Mouse (Mus musculus): ENCODE data around the gene Il2ra. TPM values are rescaled to one million over a fixed set of nuclear protein-coding genes. Genes with fewer than 3 reads are reported as not detected.

Gene Il2ra
- polyA plus RNA-seq, 1 experiment: 0.33 TPM

DNA sequence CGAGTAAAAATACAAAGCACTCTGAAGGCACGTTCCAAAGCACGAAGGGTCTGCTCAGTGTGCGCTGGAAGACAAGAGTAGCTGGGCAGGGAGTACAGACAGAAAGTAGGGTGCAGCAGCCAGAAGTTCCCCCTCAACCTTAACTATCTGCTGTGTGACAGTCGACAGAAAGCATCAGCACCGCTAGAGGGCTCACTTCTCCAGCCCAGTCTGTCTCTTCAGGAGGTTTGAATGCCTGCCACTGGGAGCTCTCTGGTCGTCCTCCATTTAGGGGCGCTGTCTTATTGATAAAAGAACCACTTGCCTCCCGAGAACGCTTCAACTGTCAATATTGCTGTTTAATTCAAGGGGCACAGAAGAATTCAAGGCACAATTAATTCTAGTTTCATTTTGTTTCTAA lies 21.4 kb downstream of the Il2ra start:
- 5% methylated on average over 10 of the region's 10 CpGs for WGBS
- H3K4me1 ChIP-seq (ENCODE audit: control insufficient read depth, insufficient read depth, insufficient read length, low read length): no peaks in the 10 kb centered on the region
- no peaks in the 10 kb centered on the region for H3K36me3 ChIP-seq (ENCODE audit: control insufficient read depth, insufficient read depth, low read length)
- TF ChIP-seq POLR2A (IDR thresholded peaks at IDR 0.05; ENCODE audit: low read depth, low read length): no peak
- peak; percentile 94 for TF ChIP-seq CTCF (IDR thresholded peaks at IDR 0.05; ENCODE audit: extremely low read depth, insufficient read length, insufficient replicate concordance, low read depth, low read length)
- H3K4me3 ChIP-seq (ENCODE audit: low read depth, low read length): no peak overlapping the region
- H3K27ac ChIP-seq (ENCODE audit: insufficient read depth, low read depth, low read length): no peak overlapping the region
- no peaks in the 10 kb centered on the region; the same call in 1 of the 2 replicates for H3K27me3 ChIP-seq (ENCODE audit: control insufficient read depth, insufficient read depth, low read length)

DNA sequence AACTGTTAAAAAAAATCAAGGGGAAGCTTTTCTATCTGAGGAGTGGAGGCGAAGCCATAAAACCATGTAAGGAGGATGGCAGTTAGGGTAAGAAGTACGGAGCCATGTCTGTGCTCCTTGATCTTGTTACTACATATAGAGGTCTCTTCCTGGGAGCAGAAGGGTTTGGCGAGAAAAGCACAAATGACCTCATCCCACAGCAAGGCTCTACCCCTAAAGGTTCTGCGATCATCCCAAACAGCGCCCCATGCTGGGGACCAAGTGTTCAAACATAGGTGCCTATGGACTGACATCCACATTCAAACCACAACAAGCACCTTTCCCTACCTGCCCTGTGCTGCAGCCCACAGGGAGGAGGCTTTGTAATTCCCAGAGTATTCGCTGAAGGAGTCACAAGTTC lies 21.8 kb downstream of the Il2ra start:
- no peaks in the 10 kb centered on the region for H3K36me3 ChIP-seq (ENCODE audit: control insufficient read depth, insufficient read depth, low read length)
- H3K27ac ChIP-seq (ENCODE audit: insufficient read depth, low read depth, low read length): no peak overlapping the region
- H3K27me3 ChIP-seq (ENCODE audit: control insufficient read depth, insufficient read depth, low read length): no peaks in the 10 kb centered on the region; the same call in 1 of the 2 replicates
- no peak overlapping the region for H3K4me3 ChIP-seq (ENCODE audit: low read depth, low read length)
- 0 out of 2 replicates have a peak, but pooled peaks have one; percentile 18 for TF ChIP-seq CTCF (IDR thresholded peaks at IDR 0.05; ENCODE audit: extremely low read depth, insufficient read length, insufficient replicate concordance, low read depth, low read length)
- TF ChIP-seq POLR2A (IDR thresholded peaks at IDR 0.05; ENCODE audit: low read depth, low read length): no peak
- 40% methylated on average over 6 of the region's 6 CpGs for WGBS
- H3K4me1 ChIP-seq (ENCODE audit: control insufficient read depth, insufficient read depth, insufficient read length, low read length): no peaks in the 10 kb centered on the region

DNA sequence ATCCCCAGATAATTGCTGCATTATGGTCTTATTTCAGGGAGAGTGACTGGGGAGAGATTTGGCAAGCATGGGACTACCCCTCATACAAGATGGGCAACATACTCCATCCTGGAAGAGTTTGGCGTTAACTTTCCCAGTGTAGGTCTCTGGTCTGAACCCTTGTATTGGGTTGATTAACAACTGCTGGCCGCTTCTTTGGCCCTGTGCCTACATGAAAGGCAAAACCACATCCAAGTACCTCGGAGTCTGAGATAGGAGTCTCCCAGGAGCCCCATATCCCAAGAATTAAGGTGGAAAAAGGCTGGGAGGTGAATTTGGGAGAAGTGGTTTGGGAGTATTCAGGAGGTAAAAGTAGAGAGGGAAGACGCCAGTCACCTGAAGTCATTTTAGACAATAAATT lies 22.2 kb downstream of the Il2ra start:
- H3K4me1 ChIP-seq (ENCODE audit: control insufficient read depth, insufficient read depth, insufficient read length, low read length): no peaks in the 10 kb centered on the region
- TF ChIP-seq CTCF (IDR thresholded peaks at IDR 0.05; ENCODE audit: extremely low read depth, insufficient read length, insufficient replicate concordance, low read depth, low read length): no peak
- no peak for TF ChIP-seq POLR2A (IDR thresholded peaks at IDR 0.05; ENCODE audit: low read depth, low read length)
- H3K36me3 ChIP-seq (ENCODE audit: control insufficient read depth, insufficient read depth, low read length): no peaks in the 10 kb centered on the region
- H3K27ac ChIP-seq (ENCODE audit: insufficient read depth, low read depth, low read length): no peak overlapping the region
- H3K4me3 ChIP-seq (ENCODE audit: low read depth, low read length): no peak overlapping the region
- WGBS: 75% methylated on average over 4 of the region's 4 CpGs
- H3K27me3 ChIP-seq (ENCODE audit: control insufficient read depth, insufficient read depth, low read length): no peaks in the 10 kb centered on the region; the same call in 1 of the 2 replicates

DNA sequence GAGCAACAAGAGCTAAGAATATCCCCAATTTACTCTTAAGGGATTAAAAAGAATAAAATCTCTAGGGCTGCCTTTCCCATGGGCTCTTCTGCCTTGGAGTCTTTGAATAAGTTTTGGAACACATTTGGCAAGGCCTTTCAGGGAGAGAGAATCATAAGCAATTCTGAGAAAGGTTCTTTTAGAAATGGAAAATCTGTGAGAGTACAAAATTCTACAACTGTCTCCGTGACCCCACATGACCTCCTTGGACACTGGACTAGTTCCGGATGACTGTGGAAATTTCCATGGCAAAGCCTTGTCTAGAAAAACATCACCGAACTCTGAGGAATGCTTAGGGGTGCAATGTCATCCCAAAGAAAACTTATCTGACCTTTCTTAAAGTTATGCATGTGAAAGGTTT lies 22.7 kb downstream of the Il2ra start:
- 82% methylated on average over 3 of the region's 3 CpGs for WGBS
- Histone ChIP-seq H3K4me3 (ENCODE audit: low read depth, low read length) (no peak overlapping the region), H3K27me3 (ENCODE audit: control insufficient read depth, insufficient read depth, low read length) (no peaks in the 10 kb centered on the region; the same call in 1 of the 2 replicates), H3K36me3 (ENCODE audit: control insufficient read depth, insufficient read depth, low read length) (no peaks in the 10 kb centered on the region), H3K4me1 (ENCODE audit: control insufficient read depth, insufficient read depth, insufficient read length, low read length) (no peaks in the 10 kb centered on the region), H3K27ac (ENCODE audit: insufficient read depth, low read depth, low read length) (no peak overlapping the region)
- TF ChIP-seq CTCF (IDR thresholded peaks at IDR 0.05; ENCODE audit: extremely low read depth, insufficient read length, insufficient replicate concordance, low read depth, low read length): no peak
- no peak for TF ChIP-seq POLR2A (IDR thresholded peaks at IDR 0.05; ENCODE audit: low read depth, low read length)

DNA sequence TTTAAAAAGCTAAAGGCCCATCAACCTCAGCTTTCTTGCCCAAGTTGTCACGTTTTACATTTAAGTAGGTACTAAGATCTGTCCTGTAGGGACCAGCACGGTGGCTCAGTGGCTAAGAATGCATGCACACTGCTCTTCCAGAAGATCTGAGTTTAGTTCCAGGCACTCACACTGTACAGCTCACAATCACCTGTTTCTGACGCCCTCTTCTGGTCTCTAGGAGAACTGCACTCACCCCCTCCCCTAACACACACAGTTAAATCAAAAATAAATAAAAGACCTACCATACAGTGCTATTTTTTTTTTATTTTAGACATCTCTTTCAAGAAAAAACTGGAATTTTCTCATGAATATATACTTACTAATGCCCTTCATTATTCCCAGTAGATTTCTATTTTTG lies 29.5 kb downstream of the Il2ra start:
- Histone ChIP-seq H3K4me1 (ENCODE audit: control insufficient read depth, insufficient read depth, insufficient read length, low read length) (no peaks in the 10 kb centered on the region), H3K27me3 (ENCODE audit: control insufficient read depth, insufficient read depth, low read length) (no peaks in the 10 kb centered on the region; the same call in 1 of the 2 replicates), H3K4me3 (ENCODE audit: low read depth, low read length) (no peak overlapping the region), H3K27ac (ENCODE audit: insufficient read depth, low read depth, low read length) (no peak overlapping the region), H3K36me3 (ENCODE audit: control insufficient read depth, insufficient read depth, low read length) (no peaks in the 10 kb centered on the region)
- 18% methylated on average over 3 of the region's 3 CpGs for WGBS
- TF ChIP-seq CTCF (IDR thresholded peaks at IDR 0.05; ENCODE audit: extremely low read depth, insufficient read length, insufficient replicate concordance, low read depth, low read length): peak; percentile 38; the same call in 1 of the 2 replicates
- TF ChIP-seq POLR2A (IDR thresholded peaks at IDR 0.05; ENCODE audit: low read depth, low read length): no peak

DNA sequence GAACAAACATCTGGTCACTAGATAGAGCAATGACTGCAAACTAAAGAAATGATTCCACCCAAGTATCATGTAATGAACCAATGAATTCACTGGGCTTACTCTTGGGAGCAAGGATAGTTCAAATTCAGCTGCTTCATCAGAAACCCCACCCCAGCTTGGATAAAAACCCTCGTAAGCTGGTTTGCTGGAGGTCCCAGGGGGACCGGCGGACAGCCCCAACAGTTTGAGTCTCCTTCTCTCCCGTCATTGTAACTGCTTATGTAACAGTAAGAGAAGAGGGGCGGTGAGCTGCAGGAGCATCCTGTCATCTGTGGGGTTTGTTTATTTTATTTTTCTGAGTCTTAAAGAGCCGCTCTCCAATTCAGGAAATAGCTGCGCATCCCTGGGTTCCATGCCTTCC lies 37.0 kb downstream of the Il2ra start:
- H3K36me3 ChIP-seq (ENCODE audit: control insufficient read depth, insufficient read depth, low read length): no peaks in the 10 kb centered on the region
- H3K4me1 ChIP-seq (ENCODE audit: control insufficient read depth, insufficient read depth, insufficient read length, low read length): no peaks in the 10 kb centered on the region
- WGBS: 71% methylated on average over 7 of the region's 7 CpGs
- no peak overlapping the region for H3K27ac ChIP-seq (ENCODE audit: insufficient read depth, low read depth, low read length)
- H3K4me3 ChIP-seq (ENCODE audit: low read depth, low read length): no peak overlapping the region
- TF ChIP-seq POLR2A (IDR thresholded peaks at IDR 0.05; ENCODE audit: low read depth, low read length) (no peak), CTCF (IDR thresholded peaks at IDR 0.05; ENCODE audit: extremely low read depth, insufficient read length, insufficient replicate concordance, low read depth, low read length) (no peak)
- no peaks in the 10 kb centered on the region for H3K27me3 ChIP-seq (ENCODE audit: control insufficient read depth, insufficient read depth, low read length)

DNA sequence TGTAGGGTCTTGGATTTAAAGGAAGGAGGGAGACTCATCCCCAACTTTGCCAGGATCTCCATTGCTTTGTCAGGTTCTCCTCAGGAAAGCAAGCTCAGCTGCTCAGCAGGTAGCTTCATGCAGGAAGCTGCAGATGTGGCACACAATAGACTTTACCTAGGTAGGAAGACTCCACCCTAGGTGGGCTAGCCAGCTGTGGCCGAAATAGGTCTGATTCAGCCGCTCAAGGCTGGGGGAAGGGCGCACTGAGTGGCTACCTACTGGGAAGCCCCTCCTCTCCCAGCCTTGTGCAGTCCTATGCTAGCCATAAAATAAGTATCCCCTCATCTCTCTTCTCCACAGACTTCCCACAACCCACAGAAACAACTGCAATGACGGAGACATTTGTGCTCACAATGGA lies 40.1 kb downstream of the Il2ra start:
- Histone ChIP-seq H3K27me3 (ENCODE audit: control insufficient read depth, insufficient read depth, low read length) (no peaks in the 10 kb centered on the region), H3K27ac (ENCODE audit: insufficient read depth, low read depth, low read length) (no peak overlapping the region), H3K36me3 (ENCODE audit: control insufficient read depth, insufficient read depth, low read length) (no peaks in the 10 kb centered on the region), H3K4me3 (ENCODE audit: low read depth, low read length) (no peak overlapping the region), H3K4me1 (ENCODE audit: control insufficient read depth, insufficient read depth, insufficient read length, low read length) (no peaks in the 10 kb centered on the region)
- TF ChIP-seq POLR2A (IDR thresholded peaks at IDR 0.05; ENCODE audit: low read depth, low read length) (no peak), CTCF (IDR thresholded peaks at IDR 0.05; ENCODE audit: extremely low read depth, insufficient read length, insufficient replicate concordance, low read depth, low read length) (no peak)
- WGBS: 52% methylated on average over 4 of the region's 4 CpGs
